Mouse (Mus musculus) lung, adult 18-20 months (tissue): Measurements from ENCODE around the gene Gm49383.
"Not testable (repeated sequence)": the region's sequence is repeated elsewhere in the genome, so short reads cannot be mapped to it uniquely, and the experiment has no call there.

Experiments
- DNase-seq, 2 experiments: peaks; one replicate each; pipeline ENCODE4 v3.0.0; 2022; ENCODE audit warnings: mixed read lengths in 2 of 2

Gm49383 gene

GRCm38 (mm10) chr12:69163586-69163985, 33.3 kb downstream of the Gm49383 start:
- DNase-seq, result not testable (repeated sequence)

DNA sequence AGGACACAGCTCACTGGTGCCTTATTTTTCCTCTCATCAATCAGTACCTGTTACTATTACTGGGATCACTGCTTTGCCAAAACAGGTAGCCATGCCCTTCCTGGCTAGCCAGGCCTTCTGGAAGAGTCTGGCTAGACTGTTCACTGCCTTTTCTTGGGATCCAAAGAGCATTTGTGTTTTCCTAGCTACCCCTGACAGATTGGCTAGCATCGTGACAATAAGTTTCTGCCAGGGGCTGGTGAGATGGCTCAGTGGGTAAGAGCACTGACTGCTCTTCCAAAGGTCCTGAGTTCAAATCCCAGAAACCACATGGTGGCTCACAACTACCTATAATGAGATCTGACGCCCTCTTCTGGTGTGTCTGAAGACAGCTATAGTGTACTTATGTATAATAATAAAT, 36.2 kb downstream of the Gm49383 start:
- DNase-seq, result not testable (repeated sequence)

GRCm38 (mm10) chr12:69159578-69159940, 37.3 kb downstream of the Gm49383 start:
- peak; percentile 13 to 14 for DNase-seq

DNA sequence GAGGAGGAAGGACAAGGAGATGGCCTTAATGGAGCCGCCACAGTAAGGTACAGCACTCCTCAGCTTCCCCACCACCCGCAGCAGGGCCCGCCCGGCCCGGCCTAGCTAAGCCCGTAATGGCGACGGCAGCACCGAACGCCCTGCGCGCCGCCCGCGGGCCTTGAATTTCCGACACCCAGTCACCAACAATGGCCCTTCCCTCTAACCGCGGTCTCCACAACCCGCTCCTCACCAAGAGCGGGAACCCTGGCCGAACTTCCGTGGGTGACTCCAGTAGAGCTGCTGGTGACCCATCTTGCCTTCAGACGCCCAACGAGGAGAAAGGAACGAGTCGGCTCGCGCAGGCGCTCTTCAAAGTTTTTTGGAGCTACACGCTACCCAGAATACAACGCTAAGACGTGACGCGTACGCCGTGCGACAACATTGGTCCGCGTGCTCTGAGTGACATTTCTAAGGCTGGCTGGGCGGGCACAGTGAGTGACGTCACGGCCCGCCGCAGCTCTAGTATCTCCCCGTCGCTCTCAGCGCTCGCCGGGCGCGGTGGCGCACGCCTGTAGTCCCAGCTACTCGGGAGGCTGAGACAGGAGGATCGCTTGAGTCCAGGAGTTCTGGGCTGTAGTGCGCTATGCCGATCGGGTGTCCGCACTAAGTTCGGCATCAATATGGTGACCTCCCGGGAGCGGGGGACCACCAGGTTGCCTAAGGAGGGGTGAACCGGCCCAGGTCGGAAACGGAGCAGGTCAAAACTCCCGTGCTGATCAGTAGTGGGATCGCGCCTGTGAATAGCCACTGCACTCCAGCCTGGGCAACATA, 37.9 kb downstream of the Gm49383 start, which contains the start of gene Rps29:
TSS of gene Rps29 (minus strand) at position 422 of the 813 bp plus-strand sequence.
- peak; percentile 97 to 98 for DNase-seq

- DNase-seq, result no peak
Measured at GRCm38 (mm10) chr12:69158366-69158764, 38.5 kb downstream of the Gm49383 start.

DNA sequence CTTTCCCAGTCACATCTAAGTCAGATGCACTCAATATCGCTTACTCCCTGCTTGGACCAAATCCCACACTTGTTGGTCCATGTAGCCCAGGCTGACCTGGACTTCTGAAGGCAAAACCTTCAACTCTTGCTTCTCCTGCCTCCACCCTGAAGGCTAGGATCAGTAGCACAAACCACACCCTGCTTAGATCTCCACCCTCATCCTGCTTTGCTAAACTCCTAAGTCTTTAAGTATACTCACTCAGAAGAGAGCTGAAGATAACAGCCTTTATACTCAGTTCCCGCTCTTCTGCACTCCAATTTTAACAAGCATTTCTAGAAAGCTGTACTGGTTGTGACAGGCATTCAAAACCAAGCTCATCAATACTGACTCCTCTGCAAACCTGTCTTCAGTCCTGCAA, 39.8 kb downstream of the Gm49383 start:
- DNase-seq, result no peak

DNA sequence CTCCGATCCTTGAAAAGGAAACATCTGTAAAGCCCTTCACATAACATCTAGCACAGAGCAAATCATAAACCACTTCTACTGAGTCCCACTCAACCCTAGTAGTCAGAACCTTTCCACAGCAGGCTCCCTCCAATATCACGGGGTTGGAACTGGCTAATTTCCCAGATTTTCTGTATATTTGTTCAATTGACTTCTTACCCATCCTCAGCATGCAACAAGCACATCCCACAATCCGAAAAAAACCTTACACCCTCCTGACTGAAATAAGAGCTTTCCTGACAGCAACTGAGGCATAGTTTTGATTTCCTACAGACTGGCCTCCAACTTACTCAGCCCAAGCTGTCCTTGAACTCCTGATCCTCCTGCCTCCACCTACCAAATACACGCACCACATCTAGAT, 40.5 kb downstream of the Gm49383 start:
- no peak for DNase-seq

DNA sequence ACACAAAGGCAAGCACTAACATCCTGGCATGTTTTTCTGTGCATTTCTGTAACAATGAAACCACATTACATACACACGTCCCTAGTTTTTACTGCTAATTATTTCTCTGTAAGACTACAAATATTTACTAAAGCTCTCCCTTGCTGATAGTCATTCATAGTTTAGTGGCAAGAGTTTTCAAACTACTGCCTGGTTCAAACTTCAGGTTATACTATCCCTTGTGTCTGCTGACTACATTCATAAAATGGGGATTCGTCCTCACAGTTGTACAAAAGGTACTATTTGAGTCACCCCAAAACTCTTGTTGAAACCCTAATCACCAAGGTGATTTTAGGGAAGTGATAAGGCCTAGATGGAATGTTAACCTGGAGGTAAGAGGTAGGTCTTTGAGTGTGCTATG, 41.0 kb downstream of the Gm49383 start:
- no peak for DNase-seq

DNA sequence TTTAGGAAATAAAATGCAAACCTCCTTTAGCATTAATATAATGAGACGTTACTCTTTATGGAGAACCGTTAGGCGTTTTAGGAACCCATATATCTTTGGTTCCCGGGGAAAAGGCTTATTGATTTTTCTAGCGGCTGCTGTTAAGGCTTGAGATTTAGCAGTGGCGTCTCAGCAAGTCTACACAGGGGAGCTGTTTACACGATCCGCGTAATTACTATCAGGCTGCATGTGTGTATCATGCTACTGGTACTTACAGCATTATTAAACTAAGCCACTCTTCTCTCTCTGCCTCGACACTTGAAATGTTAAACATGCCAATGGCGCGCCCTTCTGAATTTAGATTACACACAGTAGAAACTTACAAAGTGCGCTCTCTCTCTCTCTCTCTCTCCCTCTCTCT, 46.9 kb downstream of the Gm49383 start:
- DNase-seq, result no peak

DNA sequence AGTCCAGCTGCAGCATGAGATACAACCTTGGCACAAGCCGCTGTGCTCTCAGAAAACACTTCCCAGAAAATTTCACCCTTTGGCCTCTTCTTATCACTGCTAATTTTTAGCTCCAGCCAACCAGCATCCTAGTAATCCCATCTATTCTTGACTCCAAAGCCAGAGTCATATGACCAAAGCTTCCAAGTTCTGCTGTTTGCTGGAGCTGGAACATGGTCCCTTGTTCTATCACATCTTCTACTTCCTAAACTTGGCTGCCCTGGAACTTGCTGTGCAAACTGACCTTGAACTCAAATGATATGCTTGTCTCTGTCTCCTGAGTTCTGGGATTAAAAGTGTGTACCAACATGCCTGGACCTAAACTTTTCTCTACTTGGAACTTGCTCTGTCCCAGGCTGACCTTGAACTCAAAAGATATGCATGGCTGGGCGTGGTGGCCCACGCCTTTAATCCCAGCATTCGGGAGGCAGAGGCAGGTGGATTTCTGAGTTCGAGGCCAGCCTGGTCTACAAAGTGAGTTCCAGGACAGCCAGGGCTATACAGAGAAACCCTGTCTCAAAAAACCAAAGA, 49.7 kb downstream of the Gm49383 start:
- DNase-seq, result no peak

DNA sequence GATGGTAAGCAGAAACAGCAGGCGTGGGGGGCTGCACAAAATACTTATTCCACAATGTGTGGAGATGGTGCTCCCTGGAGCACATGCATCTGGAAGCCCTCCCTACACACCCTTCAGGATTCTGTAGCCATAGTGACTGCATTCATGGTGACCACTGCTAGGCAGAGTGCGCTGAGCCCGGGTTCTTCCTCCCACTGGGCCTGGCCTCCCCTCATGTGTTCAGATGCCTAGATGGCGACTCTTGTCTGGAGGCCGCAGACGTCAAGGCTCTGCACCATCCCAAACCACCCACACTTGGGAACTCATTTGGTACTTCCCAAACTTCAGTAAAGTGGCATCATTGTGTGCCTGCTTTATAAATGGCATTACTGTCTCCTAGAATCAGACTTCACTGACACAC, 53.4 kb downstream of the Gm49383 start:
- no peak for DNase-seq

GRCm38 (mm10) chr12:69139841-69140240, 57.1 kb downstream of the Gm49383 start:
- no peak for DNase-seq

- DNase-seq, result no peak
Measured at GRCm38 (mm10) chr12:69139201-69139600, 57.7 kb downstream of the Gm49383 start.
